Mouse (Mus musculus): ENCODE results near the gene Gm5741.

Gene Gm5741

DNA sequence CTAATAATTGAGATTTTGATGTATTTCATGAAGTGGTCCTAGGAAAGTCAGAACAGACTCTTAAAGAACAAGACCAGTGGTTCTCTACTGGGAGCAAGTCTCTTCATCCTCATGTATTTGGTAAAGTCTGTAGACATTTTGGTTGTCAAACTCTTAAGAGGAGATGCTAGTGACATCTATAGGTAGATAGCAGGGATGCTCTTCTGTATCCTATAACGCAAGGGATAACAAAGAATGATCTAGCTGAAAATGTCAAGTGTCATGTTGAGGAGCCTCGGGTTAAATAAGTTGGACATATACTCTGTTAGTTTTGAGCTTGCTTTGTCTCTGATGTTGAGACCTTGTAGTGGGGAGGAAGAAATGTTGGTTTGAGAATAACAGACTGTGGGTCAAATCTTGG lies 39.9 kb downstream of the Gm5741 start:
- DNase-seq (ENCODE audit: low spot score): no peak

- DNase-seq (ENCODE audit: low spot score): no peak
Measured at GRCm38 (mm10) chr8:85027516-85027855, 40.3 kb downstream of the Gm5741 start.

DNA sequence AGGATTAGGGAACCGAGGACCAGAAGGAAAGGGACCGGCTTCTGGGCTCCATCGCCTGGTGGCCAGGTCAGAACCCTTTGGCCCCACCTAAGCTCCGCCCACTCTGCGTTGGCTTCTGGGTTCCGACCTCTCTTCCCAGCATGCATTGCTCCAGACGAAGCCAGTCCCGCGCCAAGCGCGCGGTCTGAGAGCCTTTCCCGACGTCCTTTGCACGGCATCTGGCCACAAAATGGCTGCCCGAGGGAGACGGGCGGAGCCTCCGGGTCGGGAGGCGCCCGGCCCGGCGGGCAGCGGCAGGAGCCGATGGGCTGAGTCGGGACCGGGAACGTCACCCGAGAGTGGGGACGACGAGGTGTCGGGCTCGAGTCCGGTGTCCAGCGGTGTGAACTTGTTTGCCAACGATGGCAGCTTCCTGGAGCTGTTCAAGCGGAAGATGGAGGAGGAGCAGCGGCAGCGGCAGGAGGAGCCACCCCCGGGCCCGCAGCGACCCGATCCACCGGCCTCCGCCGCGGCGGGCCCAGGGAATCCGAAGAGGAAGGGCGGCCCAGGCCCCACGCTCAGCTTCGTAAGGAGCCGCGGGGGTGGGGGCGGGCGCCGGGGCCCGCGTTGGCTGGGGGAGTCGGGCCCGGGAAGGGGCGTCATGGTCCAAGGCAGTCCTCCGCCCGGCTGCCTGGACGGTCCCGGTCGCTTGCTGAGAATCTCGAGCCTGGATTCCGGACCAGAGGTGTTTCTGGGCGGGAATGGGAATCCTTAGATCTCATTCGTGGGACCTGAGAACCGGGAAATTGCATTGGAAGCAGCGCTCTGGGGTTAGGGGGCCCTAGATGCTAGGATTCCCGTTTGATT lies 40.9 kb downstream of the Gm5741 start, which contains the start of gene Trir:
Gene Trir (plus strand): TSS at position 154 of the 846 bp plus-strand sequence.
- DNase-seq (ENCODE audit: low spot score): peak; percentile 99

GRCm38 (mm10) chr8:85025098-85025932 lies 42.5 kb downstream of the Gm5741 start, which contains the start of gene Asna1:
Asna1 (minus strand) TSS chr8:85025281.
- DNase-seq (ENCODE audit: low spot score): peak; percentile 94

- no peak for DNase-seq (ENCODE audit: low spot score)
Measured at GRCm38 (mm10) chr8:85023846-85024245, 43.9 kb downstream of the Gm5741 start.

DNA sequence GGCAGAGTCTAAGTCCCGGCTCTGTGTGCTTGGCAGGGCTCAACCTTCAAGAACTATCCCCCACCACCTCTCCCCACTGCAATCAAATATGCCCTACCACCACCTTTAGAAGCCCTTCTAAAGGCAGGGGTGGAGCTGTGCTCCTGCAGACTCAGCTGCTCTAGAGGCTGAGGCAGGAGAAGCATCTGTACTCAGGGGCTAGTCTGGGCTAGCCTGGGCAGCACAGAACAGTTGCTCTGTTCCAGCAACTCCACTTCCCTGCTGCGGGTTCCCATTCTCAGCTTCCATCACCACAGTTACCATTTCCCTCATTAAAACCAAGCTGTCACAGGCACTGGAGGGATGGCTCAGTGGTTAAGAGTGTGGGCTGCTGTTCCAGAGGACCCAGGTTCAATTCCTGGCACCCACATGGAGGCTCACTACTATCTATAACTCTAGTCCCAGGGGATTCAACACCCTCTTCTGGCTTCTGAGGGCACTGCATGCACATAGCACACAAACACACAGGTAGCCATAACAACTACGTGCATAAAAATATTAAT lies 46.2 kb downstream of the Gm5741 start:
- DNase-seq (ENCODE audit: low spot score): no peak
